Mouse (Mus musculus): ENCODE measurements around the gene Chek2.

GRCm38 (mm10) chr5:110914859-110915258 is 75.1 kb downstream of the Chek2 start:
- TF ChIP-seq RCOR1 (IDR thresholded peaks at IDR 0.05; ENCODE audit: low read depth, low read length) (no peak), CTCF (IDR thresholded peaks at IDR 0.05 in 2 of 3, conservative IDR thresholded peaks at IDR 0.05 in 1 of 3; ENCODE audit: control insufficient read depth in 1 of 3, insufficient read depth in 1 of 3, low read depth in 2 of 3, low read length in 3 of 3, poor library complexity in 1 of 3, severe bottlenecking in 1 of 3) (no peak), GABPA (IDR thresholded peaks at IDR 0.05; ENCODE audit: low read depth, low read length) (no peak), POLR2A (IDR thresholded peaks at IDR 0.05; ENCODE audit: control insufficient read depth in 1 of 2, insufficient read depth in 1 of 2, low read depth in 1 of 2, low read length in 2 of 2, poor library complexity in 1 of 2) (no peak), EP300 (IDR thresholded peaks at IDR 0.05; ENCODE audit: low read depth in 1 of 2, low read length in 2 of 2) (no peak), CHD2 (IDR thresholded peaks at IDR 0.05; ENCODE audit: low read length) (no peak), ZMIZ1 (IDR thresholded peaks at IDR 0.05; ENCODE audit: low read depth, low read length) (no peak), ZC3H11A (IDR thresholded peaks at IDR 0.05; ENCODE audit: low read depth, low read length) (no peak), USF2 (IDR thresholded peaks at IDR 0.05; ENCODE audit: borderline replicate concordance in 1 of 2, insufficient read depth in 1 of 2, low read depth in 1 of 2, low read length in 2 of 2) (no peak), MAZ (IDR thresholded peaks at IDR 0.05; ENCODE audit: low read depth, low read length) (no peak)
